Comparison of ENCODE assay signal across 8 mouse cellular contexts in genomic region chr12:17097800-17098271, GRCm38 (mm10).
DNase-seq lines count a peak whose midpoint lies in the region; ATAC-seq lines count a peak whose summit lies in the region.
"Had no signal": no experiment of that assay in that cellular context is flagged by ENCODE, and none has a peak within 500 bp of the region (broad histone marks: within the 10 kb centered on the region; RNA-seq: fewer than 3 reads in every experiment).

No protein-coding gene starts in this region.

- peaks cover 15% of the 10 kb centered on the region for H3K4me1 ChIP-seq in embryonic facial prominence, embryonic 12.5 days
- H3K4me1 ChIP-seq in hindbrain, embryonic 15.5 days (replicated peaks), result peaks cover 17% of the 10 kb centered on the region
- no peaks in the 10 kb centered on the region for H3K4me1 ChIP-seq in liver, embryonic 11.5 days (replicated peaks; ENCODE audit: control insufficient read depth, insufficient read depth, low read length)

- peak; percentile 78 for DNase-seq in brain, adult 2 months (ENCODE audit: low read depth, low spot score)
- peak; percentile 52 for DNase-seq in mesoderm, embryonic 11.5 days (ENCODE audit: low read depth, low spot score)
- DNase-seq in liver, embryonic 11.5 days (ENCODE audit: low spot score), result no peak
- DNase-seq in cerebellum, postnatal 25 days, result no peak

- no peak for ATAC-seq in embryonic facial prominence, embryonic 12.5 days (ENCODE audit: insufficient number of reproducible peaks, insufficient read depth, low FRiP score, low TSS enrichment)
- peak; percentile 48; the same call in 1 of the 2 replicates for ATAC-seq in hindbrain, embryonic 15.5 days (ENCODE audit: low FRiP score, low read depth)
- ATAC-seq in liver, embryonic 11.5 days (replicated peaks; ENCODE audit: low FRiP score), result no peak
- ATAC-seq in inflammation-experienced regulatory T-cells, adult 6 months, result no peak

- no peaks in the 10 kb centered on the region for H3K9me3 ChIP-seq in embryonic facial prominence, embryonic 12.5 days
- no peaks in the 10 kb centered on the region for H3K9me3 ChIP-seq in hindbrain, embryonic 15.5 days
- H3K9me3 ChIP-seq in liver, embryonic 11.5 days (ENCODE audit: control insufficient read depth, low read length), result no peaks in the 10 kb centered on the region

- H3K27ac ChIP-seq in embryonic facial prominence, embryonic 12.5 days, result no peak overlapping the region
- H3K27ac ChIP-seq in hindbrain, embryonic 15.5 days (replicated peaks), result peak overlapping the region; percentile 57
- H3K27ac ChIP-seq in liver, embryonic 11.5 days (ENCODE audit: low read depth, low read length), result no peak overlapping the region
- H3K27ac ChIP-seq: kidney, postnatal 0 days had no signal

- WGBS in embryonic facial prominence, embryonic 12.5 days, result 28% methylated on average over 15 of the region's 15 CpGs
- WGBS in hindbrain, embryonic 15.5 days, result 32% methylated on average over 15 of the region's 15 CpGs
- 78% methylated on average over 15 of the region's 15 CpGs for WGBS in liver, embryonic 11.5 days

- no peaks in the 10 kb centered on the region for H3K36me3 ChIP-seq in embryonic facial prominence, embryonic 12.5 days
- H3K36me3 ChIP-seq in hindbrain, embryonic 15.5 days, result no peaks in the 10 kb centered on the region
- no peaks in the 10 kb centered on the region for H3K36me3 ChIP-seq in liver, embryonic 11.5 days (ENCODE audit: control insufficient read depth, insufficient read depth, low read length)

- no peak overlapping the region for H3K4me3 ChIP-seq in embryonic facial prominence, embryonic 12.5 days
- H3K4me3 ChIP-seq in hindbrain, embryonic 15.5 days, result no peak overlapping the region
- H3K4me3 ChIP-seq in liver, embryonic 11.5 days (ENCODE audit: low read depth, low read length), result no peak overlapping the region

- H3K9ac ChIP-seq in embryonic facial prominence, embryonic 12.5 days, result 0 out of 2 replicates have a peak overlapping the region, but pooled peaks have one; percentile 7
- no peak overlapping the region for H3K9ac ChIP-seq in hindbrain, embryonic 15.5 days
- H3K9ac ChIP-seq in liver, embryonic 11.5 days (ENCODE audit: low read depth, low read length), result no peak overlapping the region

- H3K4me2 ChIP-seq in embryonic facial prominence, embryonic 12.5 days (replicated peaks), result peak overlapping the region; percentile 38
- H3K4me2 ChIP-seq in hindbrain, embryonic 15.5 days, result peak overlapping the region; percentile 38
- no peak overlapping the region for H3K4me2 ChIP-seq in liver, embryonic 11.5 days

- H3K27me3 ChIP-seq in embryonic facial prominence, embryonic 12.5 days, result no peaks in the 10 kb centered on the region
- no peaks in the 10 kb centered on the region for H3K27me3 ChIP-seq in hindbrain, embryonic 15.5 days
- no peaks in the 10 kb centered on the region for H3K27me3 ChIP-seq in liver, embryonic 11.5 days (replicated peaks; ENCODE audit: control insufficient read depth, insufficient read depth, low read length)

Comparison
In these comparisons a context has a peak if more than half of its experiments do, and no peak if none do; other contexts are left out.
1. DNase-seq: peak in brain, adult 2 months (single experiment) and mesoderm, embryonic 11.5 days (single experiment); none in liver, embryonic 11.5 days (single experiment) and cerebellum, postnatal 25 days (0 of 2).